Comparison of ENCODE assay signal across 30 mouse cellular contexts in the genomic region with DNA sequence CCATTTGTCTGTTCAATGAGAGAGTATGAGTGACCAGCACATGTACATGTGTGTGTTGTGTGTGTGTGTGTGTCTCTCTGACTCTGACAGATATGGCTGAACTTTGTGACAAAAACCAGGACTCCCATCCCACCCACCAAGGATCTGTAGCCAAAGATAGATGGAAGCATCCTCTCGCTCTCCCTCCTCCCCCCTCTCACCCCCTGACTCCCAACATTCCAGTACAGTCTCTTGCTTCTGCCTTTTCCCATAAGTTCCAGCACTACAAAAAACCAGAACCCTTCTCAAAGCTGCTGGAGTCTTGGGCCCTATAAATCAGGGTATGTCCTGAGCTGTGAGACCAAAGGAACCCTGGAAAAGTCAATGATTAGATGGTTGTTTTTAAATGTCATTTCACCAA. TPM values are rescaled to one million over a fixed set of nuclear protein-coding genes. Genes with fewer than 3 reads are reported as not detected.
"Had no signal": no experiment of that assay in that cellular context is flagged by ENCODE, and none has a peak within 500 bp of the region (broad histone marks: within the 10 kb centered on the region; RNA-seq: fewer than 3 reads in every experiment).

No protein-coding gene starts in this region.

- H3K4me1 ChIP-seq: hindbrain, embryonic 10.5 days; hindbrain, embryonic 12.5 days; kidney, embryonic 15.5 days; limb, embryonic 10.5 days; limb, embryonic 12.5 days; liver, embryonic 13.5 days; liver, embryonic 15.5 days had no signal

- H3K27ac ChIP-seq: gastrocnemius, adult 2 months; heart, embryonic 10.5 days; hindbrain, embryonic 10.5 days; hindbrain, embryonic 12.5 days; hindbrain, embryonic 14.5 days; kidney, embryonic 15.5 days; layer of hippocampus, adult 2 months; left cerebral cortex, adult 2 months; limb, embryonic 10.5 days; limb, embryonic 12.5 days; liver, embryonic 13.5 days; liver, embryonic 15.5 days had no signal

- H3K27me3 ChIP-seq: heart, embryonic 12.5 days; hindbrain, embryonic 12.5 days; kidney, embryonic 15.5 days; limb, embryonic 12.5 days; liver, embryonic 13.5 days; liver, embryonic 15.5 days had no signal

- H3K9ac ChIP-seq: heart, embryonic 12.5 days; hindbrain, embryonic 12.5 days; hindbrain, embryonic 14.5 days; kidney, embryonic 15.5 days; limb, embryonic 12.5 days; liver, embryonic 13.5 days; liver, embryonic 15.5 days had no signal

- H3K36me3 ChIP-seq: heart, embryonic 10.5 days; heart, embryonic 12.5 days; hindbrain, embryonic 10.5 days; hindbrain, embryonic 12.5 days; kidney, embryonic 15.5 days; limb, embryonic 10.5 days; limb, embryonic 12.5 days; liver, embryonic 13.5 days; liver, embryonic 15.5 days had no signal

- ATAC-seq: hindbrain, embryonic 16.5 days; inflammation-experienced regulatory T-cells, adult 6 months had no signal

- H3K4me2 ChIP-seq: heart, embryonic 12.5 days; hindbrain, embryonic 12.5 days; hindbrain, embryonic 14.5 days; kidney, embryonic 15.5 days; limb, embryonic 12.5 days; liver, embryonic 11.5 days; liver, embryonic 13.5 days; liver, embryonic 15.5 days had no signal

- DNase-seq: gastrocnemius, adult 2 months; gastrocnemius, postnatal 10 days; gastrocnemius, postnatal 36 days; heart, adult 18-20 months; heart, postnatal 10 days; heart, postnatal 4 days; kidney, adult 18-20 months; kidney, adult 8-10 months; kidney, postnatal 10 days; kidney, postnatal 25 days; kidney, postnatal 4 days; liver; liver, embryonic 13.5 days had no signal

- H3K4me3 ChIP-seq: gastrocnemius, adult 2 months; heart, embryonic 10.5 days; heart, embryonic 12.5 days; hindbrain, embryonic 10.5 days; hindbrain, embryonic 12.5 days; kidney, embryonic 15.5 days; layer of hippocampus, adult 2 months; left cerebral cortex, adult 2 months; limb, embryonic 10.5 days; limb, embryonic 12.5 days; liver, embryonic 13.5 days; liver, embryonic 15.5 days had no signal

- H3K9me3 ChIP-seq: heart, embryonic 10.5 days; heart, embryonic 12.5 days; hindbrain, embryonic 10.5 days; hindbrain, embryonic 12.5 days; kidney, embryonic 15.5 days; limb, embryonic 10.5 days; limb, embryonic 12.5 days; liver, embryonic 13.5 days; liver, embryonic 15.5 days had no signal

RNA-seq across cellular contexts. Expression of a gene that starts 22.8 kb away (rescaled TPM):
- polyA plus RNA-seq: frontal cortex, adult 2 months; heart, embryonic 10.5 days; heart, embryonic 12.5 days; heart, embryonic 14.5 days; heart, embryonic 16.5 days; hindbrain, embryonic 10.5 days; hindbrain, embryonic 12.5 days; hindbrain, embryonic 14.5 days; hindbrain, embryonic 16.5 days; inflammation-experienced regulatory T-cells, adult 6 months; kidney, embryonic 15.5 days; limb, embryonic 10.5 days; limb, embryonic 12.5 days; liver, embryonic 11.5 days; liver, embryonic 13.5 days; liver, embryonic 15.5 days had no signal
